Mouse (Mus musculus): ENCODE data around the gene Suclg2.

GRCm38 (mm10) chr6:95581893-95582292, 136.7 kb downstream of the Suclg2 start:
- no peak for TF ChIP-seq CTCF (IDR thresholded peaks at IDR 0.05)
- TF ChIP-seq POLR2A (IDR thresholded peaks at IDR 0.05; ENCODE audit: insufficient read depth, low read depth, low read length) = no peak

Measured in heart, adult 2 months (tissue).